Mouse (Mus musculus): Measurements from ENCODE around the gene Tmtc2.

DNA sequence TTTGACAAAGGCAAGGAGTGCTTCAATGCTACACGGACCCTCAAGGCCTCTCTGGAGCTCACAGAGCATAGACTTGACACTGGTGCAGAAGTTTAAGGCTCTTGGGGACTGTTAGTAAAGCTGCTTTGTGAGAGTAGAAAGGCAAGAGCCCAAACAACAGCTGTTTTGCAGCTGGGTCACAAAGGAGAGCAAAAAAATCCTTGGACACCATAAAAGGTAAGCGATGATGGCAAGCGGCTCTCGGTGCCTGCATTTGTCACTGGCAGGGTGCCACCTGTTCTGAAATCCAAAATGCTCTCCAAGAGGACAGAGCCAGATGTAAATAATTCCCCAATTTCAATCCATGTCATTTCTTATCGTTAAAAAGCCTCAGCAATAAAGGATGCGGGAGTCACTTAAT, 290.1 kb downstream of the Tmtc2 start:
- TF ChIP-seq POLR2A (IDR thresholded peaks at IDR 0.05; ENCODE audit: insufficient read depth, low read depth, low read length) (no peak), CTCF (IDR thresholded peaks at IDR 0.05; ENCODE audit: insufficient read depth, low read depth, low read length) (no peak)

All from olfactory bulb, adult 2 months (tissue).